Mouse (Mus musculus) gastrocnemius, adult 2 months (tissue): Measurements from ENCODE around the gene C87977. TPM values are rescaled to one million over a fixed set of nuclear protein-coding genes. Genes with fewer than 3 reads are reported as not detected.
"Not testable (repeated sequence)": the region's sequence is repeated elsewhere in the genome, so short reads cannot be mapped to it uniquely, and the experiment has no call there.

ENCODE experiments used
- DNase-seq: peaks from one replicate; pipeline ENCODE4 v3.0.0; 2022
- H3K27ac ChIP-seq: fragments of 200-600 bp; 2 replicates; pipeline ENCODE4 v1.8.1; 2022; ENCODE audit warnings: mild to moderate bottlenecking
- H3K4me3 ChIP-seq: fragments of 200-600 bp; 2 replicates; pipeline ENCODE4 v1.8.1; 2022; ENCODE audit warnings: mild to moderate bottlenecking, moderate library complexity
- CTCF ChIP-seq: fragments of 200-600 bp; IDR thresholded peaks from 2 replicates; pipeline ENCODE4 v1.8.1; 2022; ENCODE audit warnings: antibody characterized with exemption, mild to moderate bottlenecking, moderate library complexity
- intact Hi-C: fragments of 180-260 bp; cut with DNase I; formaldehyde crosslinking; loops from one replicate; pipeline ENCODE4 v1.15.1; 2025
- long read RNA-seq, 2 experiments: library from polyadenylated mRNA; stranded (forward); transcript quantifications; one replicate each; pipeline ENCODE4 v2.0.0; 2021
- total RNA-seq, 2 experiments: library from RNA; stranded (reverse); gene quantifications; 2 replicates each; pipeline ENCODE4 v1.2.3; 2021

C87977 gene
- not detected for total RNA-seq
- long read RNA-seq, experiment 1: 0 reads
- long read RNA-seq, experiment 2: 0 reads

DNA sequence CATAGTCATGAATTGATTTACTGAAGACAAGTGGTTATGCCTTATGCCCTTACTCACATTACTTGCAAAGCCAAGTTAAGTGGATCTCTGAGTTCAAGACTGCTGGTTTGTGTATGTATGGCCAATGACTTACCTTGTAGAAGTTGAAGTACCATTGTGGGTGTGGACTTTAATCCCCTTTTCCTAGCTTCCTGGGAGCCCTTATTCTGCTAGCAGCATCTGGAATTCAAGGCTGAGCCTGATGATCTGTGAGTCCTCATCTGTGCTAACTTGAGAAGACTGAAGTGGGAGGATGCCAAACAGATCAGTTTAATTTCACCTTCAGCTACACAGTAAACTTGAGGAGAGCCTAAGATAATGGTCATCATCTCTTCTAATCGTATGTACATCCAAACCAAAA is at the start of gene C87977:
C87977 (minus strand) TSS at position 101 of the 400 bp plus-strand sequence.
- H3K27ac ChIP-seq, H3K4me3 ChIP-seq, DNase-seq, intact Hi-C loops: not testable (repeated sequence)

DNA sequence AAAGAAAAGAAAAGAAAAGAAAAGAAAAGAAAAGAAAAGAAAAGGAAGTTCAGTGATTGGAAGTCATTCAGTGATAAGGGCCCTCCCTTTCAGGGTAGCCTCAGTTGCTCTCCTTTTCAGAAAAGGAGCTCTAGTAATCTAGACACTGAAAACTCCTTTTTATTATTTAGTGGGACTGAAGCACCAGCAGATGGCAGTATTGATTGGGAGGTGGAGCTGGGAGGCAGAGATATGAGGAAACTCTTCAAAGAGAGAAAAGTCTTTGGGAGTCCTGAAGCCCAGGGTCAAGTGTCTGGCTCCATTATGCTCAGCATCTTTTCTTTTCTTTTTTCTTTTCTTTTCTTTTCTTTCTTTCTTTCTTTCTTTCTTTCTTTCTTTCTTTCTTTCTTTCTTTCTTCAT is 41.6 kb upstream of the C87977 start:
- H3K4me3 ChIP-seq, intact Hi-C loops, H3K27ac ChIP-seq, DNase-seq: not testable (repeated sequence)

DNA sequence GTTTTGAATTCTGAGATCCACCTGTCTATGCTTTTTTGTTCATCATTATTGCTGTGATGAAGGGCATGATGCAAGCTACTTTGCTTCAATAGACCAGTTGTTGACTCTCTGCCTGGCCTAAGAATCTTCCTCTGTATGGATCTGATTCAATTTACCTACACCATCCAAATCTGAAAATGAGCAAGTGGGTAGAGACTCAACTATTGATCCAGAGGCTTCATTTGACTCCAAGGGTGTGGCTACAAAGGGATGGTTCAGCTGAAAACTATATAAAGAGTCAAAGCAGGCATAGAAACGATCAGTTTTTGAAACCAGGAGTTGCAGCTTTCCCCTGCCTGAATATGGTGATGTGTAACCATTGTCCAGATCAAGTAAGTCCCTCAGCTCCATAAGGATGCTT is 22.7 kb downstream of the C87977 start, which contains the start of gene Oog2:
Oog2 (plus strand) TSS at position 301 of the 400 bp plus-strand sequence.
- H3K4me3 ChIP-seq: no peak within 1 kb of the TSS
- TF ChIP-seq CTCF: no peak
- intact Hi-C loops: no loop called here
- no peak for DNase-seq
- no peak within 1 kb of the TSS for H3K27ac ChIP-seq

DNA sequence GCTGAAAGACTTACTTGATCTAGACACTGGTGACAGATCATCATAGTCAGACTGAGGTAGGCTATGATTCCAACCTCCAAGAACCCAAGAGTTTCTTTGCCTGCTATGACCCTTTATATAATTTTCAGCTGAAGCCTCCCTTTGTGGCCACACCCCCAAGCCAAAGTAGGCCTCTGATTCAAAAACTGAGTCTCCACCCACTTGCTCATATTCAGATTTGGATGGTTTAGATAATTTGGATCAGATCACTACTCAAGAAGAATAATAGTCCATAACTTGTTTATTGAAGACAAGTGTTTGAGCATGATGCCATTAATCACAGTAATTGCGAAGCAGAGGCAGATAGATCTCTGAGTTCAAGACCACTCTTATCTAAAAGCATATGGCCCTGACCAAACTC is 50.6 kb downstream of the C87977 start, which contains the start of gene Oog3:
Oog3 (minus strand) TSS at position 101 of the 400 bp plus-strand sequence.
- intact Hi-C loops: no loop called here
- no peak within 1 kb of the TSS for H3K4me3 ChIP-seq
- DNase-seq: no peak
- H3K27ac ChIP-seq: no peak within 1 kb of the TSS
- no peak for TF ChIP-seq CTCF

Other genes starting within 250 kb of the C87977 start
- gene Gm13101, start 246.4 kb downstream of the C87977 start, total RNA-seq: not detected
- gene Pramef17, start 218.9 kb downstream of the C87977 start, total RNA-seq: not detected
- gene Pramel4, start 154.2 kb downstream of the C87977 start, total RNA-seq: not detected
- gene Gm13102, start 106.8 kb downstream of the C87977 start, total RNA-seq: not detected
- gene Oog3, start 50.7 kb downstream of the C87977 start, total RNA-seq: not detected
- gene Oog2, start 22.6 kb downstream of the C87977 start, total RNA-seq: not detected
- gene Pramel5, start 67.2 kb upstream of the C87977 start, total RNA-seq: not detected
- not detected for gene Gm13128, start 116.9 kb upstream of the C87977 start, total RNA-seq
- gene Gm13119, start 144.6 kb upstream of the C87977 start, total RNA-seq: not detected
- gene Pramef20, start 164.6 kb upstream of the C87977 start, total RNA-seq: not detected
- gene Pramef12, start 195.1 kb upstream of the C87977 start, total RNA-seq: not detected
- gene 1700012P22Rik, start 225.5 kb upstream of the C87977 start, total RNA-seq: not detected
- gene Gm9944, start 240.0 kb upstream of the C87977 start, total RNA-seq: not detected